Mouse (Mus musculus) limb, embryonic 12.5 days (tissue): ENCODE measurements around the gene Tomm5. TPM values are rescaled to one million over a fixed set of nuclear protein-coding genes. Genes with fewer than 3 reads are reported as not detected.
"Not testable (repeated sequence)": the region's sequence is repeated elsewhere in the genome, so short reads cannot be mapped to it uniquely, and the experiment has no call there.

Source experiments
- ATAC-seq: fragments of 200-750 bp; cut with Nextera tagmentation; 2 replicates; pipeline ENCODE4 v1.8.0; 2017; ENCODE audit warnings: low read depth, moderate TSS enrichment; ENCODE audit not compliant: insufficient number of reproducible peaks, insufficient read depth, low FRiP score, low TSS enrichment
- H3K27ac ChIP-seq: fragments of 300-500 bp; sonication (generic); 2 replicates; pipeline ENCODE4 v1.5.1; 2016; ENCODE audit warnings: mild to moderate bottlenecking, moderate library complexity
- H3K27me3 ChIP-seq: fragments of 300-500 bp; sonication (generic); 2 replicates; pipeline ENCODE4 v1.6.1; 2016; ENCODE audit warnings: mild to moderate bottlenecking, moderate library complexity
- H3K36me3 ChIP-seq: fragments of 300-500 bp; sonication (generic); 2 replicates; pipeline ENCODE4 v1.6.1; 2016; ENCODE audit warnings: mild to moderate bottlenecking, moderate library complexity
- H3K4me1 ChIP-seq: fragments of 300-500 bp; sonication (generic); replicated peaks from 2 replicates; pipeline ENCODE4 v1.6.1; 2016
- H3K4me2 ChIP-seq: fragments of 300-500 bp; sonication (generic); 2 replicates; pipeline ENCODE4 v1.6.1; 2016; ENCODE audit warnings: mild to moderate bottlenecking, moderate library complexity
- H3K4me3 ChIP-seq: fragments of 300-500 bp; sonication (generic); replicated peaks from 2 replicates; pipeline ENCODE4 v1.5.1; 2016; ENCODE audit warnings: mild to moderate bottlenecking
- H3K9ac ChIP-seq: fragments of 300-500 bp; sonication (generic); replicated peaks from 2 replicates; pipeline ENCODE4 v1.6.1; 2016; ENCODE audit warnings: mild to moderate bottlenecking, moderate library complexity
- H3K9me3 ChIP-seq: fragments of 300-500 bp; sonication (generic); 2 replicates; pipeline ENCODE4 v1.6.1; 2016; ENCODE audit warnings: mild to moderate bottlenecking, moderate library complexity
- WGBS: fragments of 180-500 bp; shearing (Covaris S2); methylation state at CpG from one replicate; pipeline ENCODE4 v1.1.7; 2016; 5-methylcytosine and 5-hydroxymethylcytosine counted together
- polyA plus RNA-seq: library from polyadenylated mRNA; unstranded; fragments of >200 nt; fragmentation: Nextera tagmentation; extraction: Ambion mirVana; gene quantifications from 2 replicates; pipeline ENCODE4 v1.2.1, GENCODE M21; 2016

The Tomm5 gene
- polyA plus RNA-seq, 1 experiment from 2014 or later, result 196 TPM

- Histone ChIP-seq H3K4me1 (peaks cover 11% of the 10 kb centered on the region; the same call in 1 of the 2 replicates), H3K9me3 (no peaks in the 10 kb centered on the region), H3K27me3 (no peaks in the 10 kb centered on the region), H3K36me3 (peaks cover 13% of the 10 kb centered on the region), H3K4me2 (no peak overlapping the region), H3K27ac (no peak overlapping the region), H3K9ac (no peak overlapping the region), H3K4me3 (no peak overlapping the region)
- ATAC-seq, result no peak
- 38% methylated on average over 2 of the region's 2 CpGs for WGBS
Measured at GRCm38 (mm10) chr4:45066036-45066730, 41.7 kb downstream of the Tomm5 start.

- peaks cover 27% of the 10 kb centered on the region for H3K36me3 ChIP-seq
- peaks cover 8% of the 10 kb centered on the region; the same call in 1 of the 2 replicates for H3K4me1 ChIP-seq
- H3K9ac ChIP-seq, result no peak overlapping the region
- WGBS, result 75% methylated on average over 2 of the region's 2 CpGs
- no peak overlapping the region for H3K4me2 ChIP-seq
- no peak overlapping the region for H3K27ac ChIP-seq
- H3K27me3 ChIP-seq, result no peaks in the 10 kb centered on the region
- no peak for ATAC-seq
- no peak overlapping the region for H3K4me3 ChIP-seq
- no peaks in the 10 kb centered on the region for H3K9me3 ChIP-seq
Measured at GRCm38 (mm10) chr4:45064577-45064976, 43.3 kb downstream of the Tomm5 start.

GRCm38 (mm10) chr4:45063836-45064235 lies 44.1 kb downstream of the Tomm5 start:
- H3K27ac ChIP-seq, H3K4me3 ChIP-seq, H3K4me1 ChIP-seq, H3K27me3 ChIP-seq, H3K4me2 ChIP-seq, ATAC-seq, H3K9ac ChIP-seq, H3K9me3 ChIP-seq: not testable (repeated sequence)
- H3K36me3 ChIP-seq, result peaks cover 34% of the 10 kb centered on the region
- WGBS, result 90% methylated on average over 1 of the region's 1 CpGs

GRCm38 (mm10) chr4:45055451-45055850 lies 52.5 kb downstream of the Tomm5 start:
- Histone ChIP-seq H3K4me3 (no peak overlapping the region), H3K4me2 (no peak overlapping the region), H3K27ac (no peak overlapping the region), H3K4me1 (no peaks in the 10 kb centered on the region), H3K9ac (no peak overlapping the region), H3K9me3 (no peaks in the 10 kb centered on the region), H3K27me3 (no peaks in the 10 kb centered on the region), H3K36me3 (peaks cover 62% of the 10 kb centered on the region)
- ATAC-seq, result no peak
- WGBS, result 90% methylated on average over 8 of the region's 8 CpGs

Other genes starting within 250 kb of the Tomm5 start
- gene Grhpr, start 126.7 kb downstream of the Tomm5 start, polyA plus RNA-seq, result 54.7 and 57.3 TPM in 2 replicates
- 41.7 and 42.5 TPM in 2 replicates for gene Zbtb5, start 95.7 kb downstream of the Tomm5 start, polyA plus RNA-seq
- gene Polr1e, start 89.5 kb downstream of the Tomm5 start, polyA plus RNA-seq, result 50.5 and 52.1 TPM in 2 replicates
- gene Fbxo10, start 23.5 kb downstream of the Tomm5 start, polyA plus RNA-seq, result 17.1 and 18.9 TPM in 2 replicates
- 3.6 and 3.7 TPM in 2 replicates for gene Frmpd1, start 76.8 kb upstream of the Tomm5 start, polyA plus RNA-seq
- gene Trmt10b, start 189.0 kb upstream of the Tomm5 start, polyA plus RNA-seq, result 19.1 and 20.4 TPM in 2 replicates
- 19.9 and 20.4 TPM in 2 replicates for gene Dcaf10, start 234.0 kb upstream of the Tomm5 start, polyA plus RNA-seq
- gene Exosc3, start 234.6 kb upstream of the Tomm5 start, polyA plus RNA-seq, result 89.0 and 90.9 TPM in 2 replicates